21 mouse cellular contexts compared by ENCODE assay signal in genomic region chr1:78370121-78370520, GRCm38 (mm10). TPM values are rescaled to one million over a fixed set of nuclear protein-coding genes. Genes with fewer than 3 reads are reported as not detected.
DNase-seq lines count a peak whose midpoint lies in the region; ATAC-seq and TF ChIP-seq lines count a peak whose summit lies in the region.
"Had no signal": no experiment of that assay in that cellular context is flagged by ENCODE, and none has a peak within 500 bp of the region (broad histone marks: within the 10 kb centered on the region; RNA-seq: fewer than 3 reads in every experiment).

No protein-coding gene starts in this region.

- 39% methylated on average over 6 of the region's 6 CpGs for WGBS in stomach, embryonic 15.5 days
- WGBS in stomach, postnatal 0 days: 30% methylated on average over 6 of the region's 6 CpGs
- 25% methylated on average over 6 of the region's 6 CpGs for WGBS in intestine, embryonic 16.5 days
- WGBS in forebrain, embryonic 14.5 days: 68% methylated on average over 6 of the region's 6 CpGs

- no peak overlapping the region for H3K9ac ChIP-seq in stomach, embryonic 15.5 days
- no peak overlapping the region for H3K9ac ChIP-seq in stomach, postnatal 0 days (ENCODE audit: low read length)
- H3K9ac ChIP-seq in intestine, embryonic 16.5 days (ENCODE audit: low read depth, low read length): no peak overlapping the region
- H3K9ac ChIP-seq in forebrain, embryonic 14.5 days (ENCODE audit: low read length): no peak overlapping the region
- H3K9ac ChIP-seq: embryonic facial prominence, embryonic 13.5 days; embryonic facial prominence, embryonic 15.5 days; forebrain, embryonic 12.5 days; forebrain, embryonic 15.5 days; forebrain, postnatal 0 days had no signal

- H3K9me3 ChIP-seq in stomach, embryonic 15.5 days: no peaks in the 10 kb centered on the region
- H3K9me3 ChIP-seq in stomach, postnatal 0 days (ENCODE audit: control insufficient read depth, low read length): no peaks in the 10 kb centered on the region
- no peaks in the 10 kb centered on the region for H3K9me3 ChIP-seq in intestine, embryonic 16.5 days (ENCODE audit: control insufficient read depth, low read length)
- no peaks in the 10 kb centered on the region for H3K9me3 ChIP-seq in forebrain, embryonic 14.5 days (replicated peaks; ENCODE audit: control insufficient read depth, low read length)
- H3K9me3 ChIP-seq: embryonic facial prominence, embryonic 15.5 days had no signal

- TF ChIP-seq EP300 in stomach, postnatal 0 days (optimal IDR thresholded peaks at IDR 0.05): no peak

- TF ChIP-seq CTCF in stomach, postnatal 0 days (IDR thresholded peaks at IDR 0.05; ENCODE audit: low read depth): no peak

- H3K4me1 ChIP-seq in stomach, embryonic 15.5 days: 0 out of 2 replicates have a peak, but pooled peaks cover 5% of the 10 kb centered on the region
- no peaks in the 10 kb centered on the region for H3K4me1 ChIP-seq in stomach, postnatal 0 days (replicated peaks; ENCODE audit: control insufficient read depth, insufficient read depth)
- H3K4me1 ChIP-seq in intestine, embryonic 16.5 days (ENCODE audit: control insufficient read depth, insufficient read depth, low read length): peaks cover 9% of the 10 kb centered on the region; the same call in 1 of the 2 replicates
- H3K4me1 ChIP-seq in forebrain, embryonic 14.5 days (ENCODE audit: control insufficient read depth, insufficient read depth, low read length): peaks cover 7% of the 10 kb centered on the region

- ATAC-seq in stomach, embryonic 15.5 days (ENCODE audit: insufficient read depth, low FRiP score, low read depth): peak; percentile 27; the same call in 1 of the 2 replicates
- no peak for ATAC-seq in stomach, postnatal 0 days (ENCODE audit: low FRiP score, low TSS enrichment)
- ATAC-seq in intestine, embryonic 16.5 days: peak; percentile 66; the same call in 1 of the 2 replicates
- no peak for ATAC-seq in forebrain, embryonic 14.5 days
- ATAC-seq: forebrain, embryonic 15.5 days; forebrain, postnatal 0 days had no signal

- no peaks in the 10 kb centered on the region for H3K27me3 ChIP-seq in stomach, embryonic 15.5 days (replicated peaks)
- H3K27me3 ChIP-seq in stomach, postnatal 0 days (ENCODE audit: control insufficient read depth, insufficient read depth, low read length): no peaks in the 10 kb centered on the region
- no peaks in the 10 kb centered on the region for H3K27me3 ChIP-seq in intestine, embryonic 16.5 days (replicated peaks; ENCODE audit: control insufficient read depth, insufficient read depth, low read length)
- H3K27me3 ChIP-seq in forebrain, embryonic 14.5 days (replicated peaks; ENCODE audit: control insufficient read depth, insufficient read depth, low read length): 0 out of 2 replicates have a peak, but pooled peaks cover under 1% of the 10 kb centered on the region
- H3K27me3 ChIP-seq: embryonic facial prominence, embryonic 13.5 days; embryonic facial prominence, embryonic 15.5 days; forebrain, embryonic 15.5 days had no signal

- no peak overlapping the region for H3K4me2 ChIP-seq in stomach, embryonic 15.5 days
- H3K4me2 ChIP-seq in stomach, postnatal 0 days (replicated peaks; ENCODE audit: low read depth): no peak overlapping the region
- no peak overlapping the region for H3K4me2 ChIP-seq in intestine, embryonic 16.5 days (ENCODE audit: low read depth, low read length)
- no peak overlapping the region for H3K4me2 ChIP-seq in forebrain, embryonic 14.5 days (ENCODE audit: low read length)
- H3K4me2 ChIP-seq: embryonic facial prominence, embryonic 13.5 days; embryonic facial prominence, embryonic 15.5 days; forebrain, embryonic 12.5 days; forebrain, embryonic 15.5 days had no signal

- H3K36me3 ChIP-seq in stomach, embryonic 15.5 days: no peaks in the 10 kb centered on the region
- H3K36me3 ChIP-seq in stomach, postnatal 0 days (ENCODE audit: control insufficient read depth, insufficient read depth, low read length): no peaks in the 10 kb centered on the region
- H3K36me3 ChIP-seq in intestine, embryonic 16.5 days (ENCODE audit: control insufficient read depth, insufficient read depth, low read length): no peaks in the 10 kb centered on the region
- no peaks in the 10 kb centered on the region for H3K36me3 ChIP-seq in forebrain, embryonic 14.5 days (ENCODE audit: control insufficient read depth, insufficient read depth, low read length)
- H3K36me3 ChIP-seq: embryonic facial prominence, embryonic 13.5 days; embryonic facial prominence, embryonic 15.5 days; forebrain, embryonic 10.5 days; forebrain, embryonic 12.5 days; forebrain, embryonic 15.5 days had no signal

- peak; percentile 24 to 26 for DNase-seq in cerebellum, postnatal 25 days
- no peak for DNase-seq in cerebellum, postnatal 14 days
- no peak for DNase-seq in stomach, postnatal 0 days (ENCODE audit: low spot score)
- no peak for DNase-seq in neural tube, embryonic 10.5 days (ENCODE audit: extremely low spot score, low spot score)
- DNase-seq in forebrain, embryonic 14.5 days (ENCODE audit: low spot score): no peak
- DNase-seq: adrenal gland, adult 2 months; adrenal gland, postnatal 10 days; adrenal gland, postnatal 25 days; cerebellum, adult 11 months; cerebellum, adult 9-11 months; cerebellum, postnatal 36 days; embryo, embryonic 11 days; forebrain, postnatal 0 days had no signal

- H3K4me3 ChIP-seq in stomach, embryonic 15.5 days (replicated peaks): no peak overlapping the region
- no peak overlapping the region for H3K4me3 ChIP-seq in stomach, postnatal 0 days (ENCODE audit: low read depth, low read length)
- no peak overlapping the region for H3K4me3 ChIP-seq in intestine, embryonic 16.5 days (ENCODE audit: low read length)
- no peak overlapping the region for H3K4me3 ChIP-seq in forebrain, embryonic 14.5 days (ENCODE audit: low read depth, low read length)
- H3K4me3 ChIP-seq: embryonic facial prominence, embryonic 13.5 days; embryonic facial prominence, embryonic 15.5 days; erythroblast, embryonic 14.5 days; forebrain, embryonic 10.5 days; forebrain, embryonic 12.5 days; forebrain, embryonic 15.5 days had no signal

- no peak overlapping the region for H3K27ac ChIP-seq in stomach, embryonic 15.5 days
- no peak overlapping the region for H3K27ac ChIP-seq in stomach, postnatal 0 days (replicated peaks)
- H3K27ac ChIP-seq in intestine, embryonic 16.5 days (ENCODE audit: low read length): no peak overlapping the region
- H3K27ac ChIP-seq in forebrain, embryonic 14.5 days (ENCODE audit: low read depth, low read length): no peak overlapping the region
- H3K27ac ChIP-seq: embryonic facial prominence, embryonic 13.5 days; embryonic facial prominence, embryonic 15.5 days; forebrain, embryonic 10.5 days; forebrain, embryonic 12.5 days; forebrain, embryonic 15.5 days had no signal

RNA-seq across cellular contexts. Expression of gene Sgpp2, which starts 60.0 kb away (rescaled TPM):
- polyA plus RNA-seq in stomach, embryonic 15.5 days (2015; fragmentation: Nextera tagmentation; extraction: Ambion mirVana): 19.5 and 22.5 TPM in 2 replicates
- polyA plus RNA-seq in stomach, postnatal 0 days (2015; fragmentation: Nextera tagmentation; extraction: Ambion mirVana): 20.3 and 20.5 TPM in 2 replicates
- 46.4 and 48.0 TPM in 2 replicates for polyA plus RNA-seq in intestine, embryonic 16.5 days (2015; fragmentation: Nextera tagmentation; extraction: Ambion mirVana)
- 0.10 and 0.27 TPM in 2 replicates for polyA plus RNA-seq in forebrain, embryonic 14.5 days (2014; fragmentation: Nextera tagmentation; extraction: Ambion mirVana)
- polyA plus RNA-seq: erythroblast, embryonic 14.5 days had no signal

Comparison
In these comparisons a context has a peak if more than half of its experiments do, and no peak if none do; other contexts are left out.
1. DNase-seq: peak in cerebellum, postnatal 25 days (2 of 2); none in cerebellum, postnatal 14 days (0 of 2), stomach, postnatal 0 days (single experiment), neural tube, embryonic 10.5 days (single experiment) and forebrain, embryonic 14.5 days (single experiment).
2. ATAC-seq: peak in stomach, embryonic 15.5 days (single experiment) and intestine, embryonic 16.5 days (single experiment); none in stomach, postnatal 0 days (single experiment) and forebrain, embryonic 14.5 days (single experiment).
3. RNA of gene Sgpp2, which starts 60.0 kb away (polyA plus RNA-seq): 46.4 to 48.0 TPM in intestine, embryonic 16.5 days, 20.3 to 20.5 TPM in stomach, postnatal 0 days and 19.5 to 22.5 TPM in stomach, embryonic 15.5 days; 0.10 to 0.27 TPM in forebrain, embryonic 14.5 days; every median in the first group is over 10 times any median in the second.